Mouse (Mus musculus) frontal cortex, adult 2 months (tissue): Measurements from ENCODE around the gene Snrpb. TPM values are rescaled to one million over a fixed set of nuclear protein-coding genes. Genes with fewer than 3 reads are reported as not detected.

Source experiments
- DNase-seq, 2 experiments: peaks; one replicate each; pipeline ENCODE4 v3.0.0; 2022; ENCODE audit warnings: low spot score in 1 of 2; ENCODE audit errors: extremely low spot score in 1 of 2
- polyA plus RNA-seq: library from polyadenylated mRNA; depleted of rRNA; stranded (reverse); fragments of >200 nt; gene quantifications from 2 replicates; pipeline ENCODE4 v1.2.3, GENCODE M21; 2012; rRNA removed

The Snrpb gene
- polyA plus RNA-seq, 1 experiment, result 136 TPM

DNA sequence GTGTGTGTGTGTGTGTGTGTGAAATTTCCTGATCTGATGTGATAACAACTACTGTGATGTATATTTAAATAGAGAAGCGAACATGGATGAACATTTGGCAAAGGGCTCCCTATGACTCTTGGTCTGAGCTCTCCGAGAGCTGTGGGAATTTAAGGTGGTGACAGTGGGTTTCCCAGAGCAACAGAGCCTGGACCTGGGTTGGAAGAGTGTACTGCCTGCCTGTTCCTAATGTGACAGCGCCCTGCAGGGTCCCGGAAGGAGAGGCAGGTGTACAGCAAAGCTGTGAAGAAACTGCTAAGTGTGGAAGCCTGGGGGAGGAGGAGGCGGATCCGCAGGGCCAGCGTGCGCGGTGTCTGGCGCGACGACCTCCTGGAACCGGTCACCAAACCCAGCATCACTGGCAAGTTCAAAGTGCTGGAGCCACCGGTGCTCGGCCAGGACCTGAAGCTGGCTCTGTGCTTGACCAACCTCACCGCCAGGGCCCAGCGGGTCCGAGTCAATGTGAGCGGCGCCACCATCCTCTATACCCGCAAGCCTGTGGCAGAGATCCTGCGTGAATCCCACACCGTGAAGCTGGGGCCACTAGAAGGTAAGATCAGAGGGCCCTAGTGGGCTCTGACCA, 34.4 kb downstream of the Snrpb start:
- no peak for DNase-seq

DNA sequence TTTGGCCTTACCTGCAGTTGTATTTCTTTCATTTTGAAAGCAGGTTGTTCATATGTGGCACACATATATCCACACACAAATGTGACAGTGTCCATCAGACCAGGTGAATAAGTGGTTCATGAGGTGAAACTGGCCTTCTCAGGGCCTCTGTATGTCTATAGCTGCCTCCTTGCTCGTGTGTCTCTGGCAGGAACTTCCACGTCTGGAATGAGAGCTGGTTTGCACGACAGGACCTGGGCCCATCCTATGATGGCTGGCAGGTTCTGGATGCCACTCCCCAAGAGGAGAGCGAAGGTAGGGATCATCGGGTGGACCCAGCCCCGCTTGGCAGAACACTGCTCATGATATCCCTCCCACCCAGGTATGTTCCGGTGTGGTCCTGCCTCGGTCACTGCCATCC, 36.2 kb downstream of the Snrpb start:
- no peak for DNase-seq

DNA sequence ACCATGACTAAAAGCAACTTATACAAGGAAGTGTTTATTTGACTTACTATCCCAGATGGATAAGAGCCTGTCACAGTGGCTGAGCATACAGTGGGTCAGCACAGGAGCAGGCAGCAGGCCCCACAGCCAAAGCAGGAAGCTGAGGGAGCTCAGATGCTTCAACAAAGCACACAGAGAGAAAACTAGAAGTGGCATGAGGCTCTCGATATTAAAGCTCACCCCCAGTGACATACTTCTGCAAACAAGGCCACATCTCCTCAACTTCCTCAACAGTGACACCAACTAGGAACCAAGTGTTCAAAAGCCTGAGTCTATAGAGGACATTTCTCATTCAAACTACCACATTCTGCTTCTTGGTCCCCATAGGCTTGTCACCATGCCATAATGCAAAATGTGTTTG, 49.5 kb downstream of the Snrpb start:
- DNase-seq, result no peak

DNA sequence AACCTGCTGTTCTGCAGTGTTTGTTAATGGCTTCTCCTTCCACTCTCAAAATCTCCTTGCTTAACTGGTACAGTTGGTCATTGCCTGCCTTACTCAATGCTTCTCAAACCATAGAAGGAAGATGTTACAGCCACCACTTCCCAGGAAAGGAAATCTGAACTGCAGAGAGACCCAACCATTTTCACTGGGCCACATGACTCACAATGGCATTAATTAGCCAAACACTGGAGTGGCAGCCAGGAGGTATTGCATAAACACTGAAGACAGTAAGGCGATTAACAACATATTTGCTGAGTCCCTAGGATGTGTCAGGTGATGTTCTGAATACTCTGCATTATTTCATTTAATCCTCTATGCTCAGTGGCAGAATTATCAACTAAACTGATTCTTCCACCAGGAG, 53.1 kb downstream of the Snrpb start:
- DNase-seq, result no peak

DNA sequence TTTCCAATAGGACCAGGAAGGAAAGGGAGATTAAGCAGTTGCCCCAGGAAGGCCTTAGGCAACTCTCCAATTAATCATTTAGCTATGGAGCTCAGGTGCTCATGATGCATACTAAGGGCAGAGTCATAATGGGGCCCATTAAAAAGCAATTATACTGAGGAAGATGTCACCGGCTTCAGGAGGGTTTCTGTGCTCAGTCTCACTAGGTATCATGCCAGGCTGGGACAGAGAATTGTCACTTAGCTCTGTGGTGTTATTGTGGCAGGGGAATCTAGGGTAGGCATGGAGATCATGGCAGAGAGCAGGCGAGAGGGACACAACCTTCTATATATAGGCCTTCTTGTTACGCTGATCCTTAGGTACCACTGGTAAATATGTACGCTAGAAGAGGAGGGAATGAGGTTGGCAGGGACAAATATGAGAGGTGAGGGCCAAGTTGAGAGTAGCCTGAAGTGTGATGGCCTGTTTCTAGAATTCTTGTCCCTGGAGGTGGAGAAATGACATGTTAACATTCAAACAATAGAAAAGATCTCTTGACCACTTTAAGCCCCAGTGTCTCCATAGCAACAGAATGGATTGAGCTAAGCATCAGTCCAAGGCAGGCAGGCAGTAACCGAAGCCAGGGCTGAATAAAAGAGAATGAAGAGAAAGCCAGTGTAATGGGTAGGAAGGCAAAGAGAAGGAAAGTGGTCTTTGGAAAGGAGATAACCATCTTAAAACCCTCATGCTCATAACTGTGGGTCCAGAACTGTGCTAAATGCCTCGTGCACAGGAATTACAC, 53.7 kb downstream of the Snrpb start:
- DNase-seq, result no peak

Other genes with a start within 250 kb of the Snrpb start
- 1.5 and 1.6 TPM in 2 replicates for gene Tgm3, start 167.1 kb downstream of the Snrpb start, polyA plus RNA-seq
- gene Tgm6, start 67.0 kb downstream of the Snrpb start, polyA plus RNA-seq, result 0.34 and 0.36 TPM in 2 replicates
- 0.04 TPM in 1 of 2 replicates, not detected in the other for gene Tmc2, start 15.8 kb upstream of the Snrpb start, polyA plus RNA-seq
- gene Nop56, start 95.0 kb upstream of the Snrpb start, polyA plus RNA-seq, result 158 and 163 TPM in 2 replicates
- 340 and 363 TPM in 2 replicates for gene Idh3b, start 105.1 kb upstream of the Snrpb start, polyA plus RNA-seq
- gene Ebf4, start 115.8 kb upstream of the Snrpb start, polyA plus RNA-seq, result 12.8 and 12.9 TPM in 2 replicates
- 14.2 and 16.3 TPM in 2 replicates for gene Cpxm1, start 218.2 kb upstream of the Snrpb start, polyA plus RNA-seq
- not detected in 2 replicates for gene Gm28372, start 225.8 kb upstream of the Snrpb start, polyA plus RNA-seq
- gene 1700020A23Rik, start 225.9 kb upstream of the Snrpb start, polyA plus RNA-seq, result not detected in 2 replicates
- gene Tmem239, start 227.1 kb upstream of the Snrpb start, polyA plus RNA-seq, result not detected in 2 replicates
- gene Vps16, start 244.9 kb upstream of the Snrpb start, polyA plus RNA-seq, result 98.1 and 115 TPM in 2 replicates
- 22.7 and 24.3 TPM in 2 replicates for gene Pced1a, start 245.3 kb upstream of the Snrpb start, polyA plus RNA-seq